Mouse (Mus musculus) induced T-regulatory cell, adult 2 months (primary cell): ENCODE results near the gene She.
A peak's percentile ranks its signal among the peaks of the same experiment; 100 is the strongest.
"Not testable (repeated sequence)": the region's sequence is repeated elsewhere in the genome, so short reads cannot be mapped to it uniquely, and the experiment has no call there.

ENCODE experiments used
- DNase-seq: peaks from one replicate; pipeline ENCODE4 v3.0.0-alpha.2; 2012; ENCODE audit warnings: low read depth

Gene She

DNA sequence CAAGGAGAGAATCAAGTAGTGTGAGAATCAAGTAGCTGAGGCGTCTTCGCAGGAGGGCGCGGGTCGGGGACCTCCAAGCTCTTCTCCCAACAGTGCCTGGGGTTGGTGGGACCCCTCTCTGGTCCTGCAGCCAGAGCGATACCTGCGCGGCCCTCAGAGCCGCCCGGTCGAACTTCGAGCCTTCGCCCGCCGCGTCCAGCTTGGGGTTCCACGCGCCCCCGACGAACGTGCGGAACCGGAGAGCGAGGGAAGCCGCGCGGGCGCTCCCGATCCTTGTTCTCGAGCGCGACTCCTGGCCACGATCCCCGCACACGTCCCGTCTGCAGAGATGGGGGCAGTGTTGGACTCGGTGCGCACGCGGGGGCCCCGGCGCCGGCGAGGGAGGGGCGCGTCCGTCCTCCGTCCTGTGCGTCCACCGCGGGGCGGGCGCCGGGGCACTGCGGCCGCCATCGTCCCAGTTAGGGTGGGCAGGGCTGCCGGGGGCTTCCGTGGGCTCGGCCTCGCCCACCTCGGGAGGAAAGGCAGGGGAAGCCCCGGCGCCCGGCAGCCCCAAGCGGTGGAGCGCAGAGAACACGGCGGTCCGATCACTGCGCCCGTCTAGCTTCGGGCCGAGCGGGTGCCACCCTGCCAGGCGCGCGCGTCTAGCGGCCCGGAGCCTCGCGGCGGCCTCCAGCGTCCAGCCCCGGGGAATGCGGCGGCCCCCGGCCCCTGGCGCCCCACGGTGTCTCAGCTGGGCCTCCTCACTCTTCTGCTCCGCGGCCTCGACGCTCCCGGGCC is at the start of gene She:
Gene She, plus strand, starts transcription at position 556 of the 777 bp plus-strand sequence.
- peak; percentile 46 for DNase-seq

DNA sequence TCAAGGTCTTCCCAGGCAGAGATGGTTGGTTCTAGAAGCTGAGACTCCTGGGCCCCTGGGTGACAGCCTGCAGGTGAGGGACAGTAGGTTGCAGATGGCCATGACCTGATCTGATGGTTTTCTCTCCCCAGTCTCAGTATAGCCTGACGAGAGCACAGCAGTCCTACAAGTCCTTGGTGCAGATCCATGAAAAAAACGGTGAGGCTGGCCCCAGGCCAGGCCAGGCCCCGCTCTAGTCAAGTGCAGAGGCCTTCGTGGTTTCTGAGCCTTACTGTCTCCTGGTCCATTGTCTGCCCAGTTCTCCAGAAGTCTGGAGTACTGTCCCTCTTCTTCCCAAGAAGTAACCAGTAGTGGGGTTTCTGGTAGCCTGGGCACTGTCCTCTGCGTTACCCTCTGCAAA is 49.5 kb upstream of the She start:
- no peak for DNase-seq

DNA sequence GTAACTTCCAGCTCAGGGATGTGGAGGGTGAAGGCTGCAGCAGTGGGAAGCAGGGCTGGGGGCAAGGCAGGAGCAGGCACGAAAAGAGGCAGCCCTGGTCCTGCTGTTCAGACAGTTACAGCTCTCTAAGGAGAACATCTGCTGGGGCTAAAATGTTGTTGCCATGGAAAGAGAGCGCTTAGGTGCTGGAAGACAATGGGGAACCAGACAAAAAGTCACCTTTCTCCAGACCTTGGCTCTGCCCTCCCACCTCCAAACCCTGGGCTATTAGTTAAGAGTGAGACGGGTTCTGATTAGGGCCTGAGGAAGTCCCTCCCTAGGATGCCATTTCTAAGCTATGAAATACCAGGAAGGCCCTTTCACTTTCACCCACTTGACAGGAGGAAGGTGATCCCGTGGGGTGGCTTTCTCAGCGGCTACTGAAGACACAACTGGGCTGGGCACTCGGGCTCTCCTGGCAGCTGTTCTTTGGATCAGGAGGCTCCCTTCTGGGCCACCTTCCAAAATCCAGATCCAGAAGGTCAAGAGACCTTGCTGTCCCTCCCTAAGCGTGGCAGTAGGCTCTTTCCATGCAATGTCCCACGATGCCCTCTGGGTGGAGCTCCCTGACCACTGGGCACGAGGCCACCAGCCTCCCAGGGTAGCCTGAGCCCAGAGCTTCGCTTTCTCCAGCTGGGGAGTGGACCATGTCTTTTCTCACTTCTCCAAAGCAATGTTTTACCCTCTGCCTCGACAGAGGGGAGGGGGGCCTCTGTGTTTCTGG is 46.0 kb upstream of the She start:
- peak; percentile 62 for DNase-seq

DNA sequence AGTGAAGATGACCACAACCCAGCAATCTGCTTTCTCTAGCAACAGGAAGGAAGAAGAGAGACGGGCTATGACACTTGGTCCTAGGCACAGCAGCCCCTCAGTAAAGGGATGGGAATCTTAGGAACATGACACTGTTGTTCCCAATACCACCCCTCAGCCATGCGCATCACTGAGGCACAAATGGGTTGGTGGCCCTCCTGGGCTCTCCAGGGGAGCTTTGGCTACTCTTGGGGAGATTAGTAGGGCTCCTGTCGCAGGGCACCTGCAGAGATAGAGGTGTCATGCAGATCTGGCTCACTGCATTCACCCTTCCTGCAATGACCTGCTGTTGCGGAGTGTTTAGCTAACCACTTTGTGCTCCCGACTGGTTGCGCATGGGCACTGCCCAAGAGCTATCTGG is 44.9 kb upstream of the She start:
- no peak for DNase-seq

DNA sequence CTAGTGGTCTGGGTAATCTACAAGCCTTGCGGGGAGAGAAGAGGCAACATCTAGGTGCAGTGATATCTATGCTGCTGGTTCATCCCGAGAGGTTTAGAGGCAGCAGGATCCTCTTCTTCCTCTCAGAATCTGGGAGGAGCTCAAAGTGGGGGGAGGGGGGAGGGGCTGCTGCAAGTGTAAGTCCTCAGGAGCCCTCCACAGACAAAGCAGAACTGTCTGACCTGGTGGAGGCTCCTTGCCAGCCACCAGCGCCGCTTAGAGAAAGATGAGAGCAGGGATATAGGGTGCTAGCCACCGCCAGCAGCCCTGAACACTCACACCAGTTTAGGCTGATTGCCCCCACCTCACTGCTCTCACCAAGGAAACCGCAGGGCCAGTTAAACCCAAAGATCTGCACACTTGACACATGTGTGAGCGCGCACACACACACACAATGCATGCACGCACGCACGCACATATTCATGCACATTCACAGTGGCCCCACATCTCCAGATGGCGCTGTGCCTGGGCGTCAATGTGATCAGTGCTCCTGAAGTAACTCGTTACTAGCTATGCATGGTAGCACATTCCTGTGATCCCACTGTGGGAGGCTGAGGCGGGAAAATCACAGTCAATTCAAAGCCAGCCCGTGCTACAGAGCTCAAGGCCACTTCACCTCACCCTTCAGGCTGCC is 42.4 kb upstream of the She start:
- no peak for DNase-seq

DNA sequence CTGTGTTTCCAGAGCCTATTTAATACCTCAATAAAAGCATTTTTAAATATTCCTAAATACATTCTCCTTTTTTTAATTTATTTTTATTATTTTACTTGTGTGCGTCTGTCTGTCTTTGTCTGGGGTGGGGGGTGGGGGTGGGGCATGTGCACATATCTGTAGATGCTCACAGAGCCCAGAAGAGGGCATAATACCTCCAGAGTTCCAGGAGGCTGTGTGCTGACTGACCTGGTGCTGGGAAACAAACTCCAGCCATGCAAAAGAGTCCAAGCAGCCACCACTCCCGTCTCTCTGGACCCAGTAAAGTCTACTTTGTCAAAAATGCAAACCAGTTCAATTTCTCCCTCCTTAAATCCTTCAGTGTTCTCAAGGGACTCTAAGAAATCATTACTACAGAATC is 36.6 kb upstream of the She start:
- no peak for DNase-seq

DNA sequence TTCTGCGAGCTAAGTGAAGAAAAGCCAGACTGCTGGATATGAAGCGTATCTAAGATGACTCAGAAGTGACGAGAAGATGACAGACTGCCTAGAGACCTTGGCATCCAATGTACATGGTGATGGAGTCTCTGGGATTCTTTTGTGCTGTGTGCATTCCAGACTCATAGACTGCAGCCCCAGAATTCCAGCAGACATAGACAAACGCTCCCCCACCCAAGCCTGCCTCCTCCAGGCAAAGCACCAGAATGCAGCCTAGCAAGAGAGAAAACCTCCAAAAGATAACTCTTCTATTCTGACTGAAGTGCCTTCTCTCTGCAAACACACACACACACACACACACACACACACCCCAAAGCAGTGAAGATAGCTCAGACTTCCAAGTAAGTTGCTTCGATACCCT is 35.4 kb upstream of the She start:
- DNase-seq = no peak

DNA sequence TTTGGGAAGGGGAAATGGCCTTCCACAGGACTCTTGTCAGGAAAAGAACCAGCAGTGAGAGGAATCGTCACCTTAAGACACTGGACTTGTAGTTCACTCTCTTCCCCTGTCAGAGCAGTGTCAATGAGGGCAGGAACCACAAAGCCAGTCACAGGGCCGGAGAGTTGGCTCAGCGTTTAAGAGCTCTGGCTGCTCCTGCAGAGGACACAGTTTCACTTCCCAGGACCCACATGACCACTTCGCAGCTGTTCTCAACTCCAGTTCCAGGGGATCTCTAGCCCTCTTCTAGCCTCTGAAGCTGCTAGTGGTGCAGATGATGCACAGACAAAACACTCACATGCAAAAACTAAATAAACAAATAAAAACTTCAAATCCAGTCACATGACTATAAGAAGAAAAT is 34.8 kb upstream of the She start:
- DNase-seq = no peak

DNA sequence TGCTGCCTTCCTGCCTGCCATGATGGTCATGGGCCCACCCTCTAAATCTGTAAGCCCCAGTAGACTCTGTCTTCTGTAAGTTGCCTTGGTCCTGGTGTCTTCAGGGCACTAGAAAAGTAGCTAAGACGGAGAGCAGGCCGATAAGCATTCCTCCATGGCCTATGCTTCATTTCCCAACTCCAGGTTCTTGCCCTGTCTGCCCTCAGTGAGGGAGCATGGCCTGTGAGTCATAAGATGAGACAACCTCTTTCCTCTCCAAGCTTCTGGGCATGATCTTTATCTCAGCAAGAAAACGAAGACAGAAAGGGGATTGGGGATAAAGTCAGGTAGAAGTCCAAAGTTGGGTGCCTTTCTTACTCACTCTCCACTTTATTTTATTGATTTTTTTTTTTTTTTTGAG is 32.7 kb upstream of the She start:
- DNase-seq = no peak

DNA sequence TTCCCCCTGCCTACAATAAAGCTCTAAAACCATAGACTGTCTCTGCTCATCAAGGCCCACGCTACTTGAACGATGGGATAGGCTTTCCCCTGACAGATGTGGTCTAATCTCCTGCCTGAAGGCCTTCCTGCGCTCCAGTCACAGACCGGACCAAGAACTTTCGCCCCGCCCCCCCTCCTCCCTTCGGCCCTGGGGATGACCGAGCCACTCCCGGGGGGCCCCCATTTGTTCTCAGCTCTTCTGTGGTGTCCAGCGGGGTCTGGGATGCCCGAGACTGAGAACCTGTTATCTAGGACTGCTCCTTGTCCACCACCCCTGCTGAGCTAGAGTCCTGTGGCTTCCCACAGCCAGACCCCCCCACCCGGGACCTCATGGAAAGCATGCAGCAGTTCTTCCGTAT is 31.7 kb upstream of the She start:
- no peak for DNase-seq

DNA sequence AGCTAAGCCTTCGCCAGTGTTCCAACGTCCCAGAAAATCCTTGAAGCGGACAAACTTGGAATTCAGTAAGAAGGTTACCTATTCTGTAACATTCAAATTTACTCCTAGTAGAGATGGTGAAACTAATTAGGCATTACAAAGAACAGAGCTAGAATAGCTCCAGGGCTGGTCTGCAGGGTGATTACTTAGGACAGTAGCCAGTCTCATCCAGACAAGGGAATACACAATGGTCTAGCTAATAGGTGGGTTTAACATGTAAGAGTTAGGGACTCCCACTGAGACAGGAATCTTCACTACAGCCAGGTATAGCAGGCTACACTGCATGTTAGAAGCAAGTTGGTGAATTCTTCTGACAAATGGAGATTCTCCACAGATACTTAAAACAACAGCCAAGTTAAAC is 31.1 kb upstream of the She start:
- DNase-seq = not testable (repeated sequence)

DNA sequence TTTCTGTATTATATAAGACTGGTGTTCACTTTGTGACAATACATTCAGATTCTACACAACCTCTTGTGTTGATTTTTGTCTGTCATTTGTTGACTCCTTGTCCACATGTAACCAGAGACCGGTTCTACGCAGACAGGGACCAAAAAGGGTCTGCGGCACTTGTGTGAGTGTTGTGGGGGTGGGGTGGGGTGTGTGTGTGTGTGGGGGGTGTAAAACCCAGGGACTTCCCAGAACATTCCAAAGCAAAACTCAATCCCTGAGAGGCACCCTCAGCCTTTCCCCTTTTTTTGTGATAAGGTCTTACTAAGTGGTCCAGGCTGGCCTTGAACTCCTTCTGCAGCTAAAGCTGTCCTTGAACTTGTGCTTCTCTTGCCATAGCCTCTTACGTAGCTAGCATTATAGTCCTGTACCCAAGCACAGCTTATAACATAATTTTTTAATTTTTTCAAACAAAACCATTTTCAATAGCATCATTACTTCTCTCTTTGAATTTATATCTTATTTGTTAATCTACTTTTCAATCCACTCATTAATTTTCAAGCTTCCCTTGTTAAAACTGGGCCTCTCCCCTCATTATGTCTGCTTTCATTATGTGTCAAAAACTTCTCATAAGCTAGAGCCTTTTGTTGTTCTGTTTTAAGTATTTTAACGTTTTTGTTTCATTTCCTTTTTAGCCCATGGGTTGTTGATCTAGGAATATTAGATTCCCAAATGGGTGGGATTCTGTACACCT is 30.2 kb upstream of the She start:
- no peak for DNase-seq

DNA sequence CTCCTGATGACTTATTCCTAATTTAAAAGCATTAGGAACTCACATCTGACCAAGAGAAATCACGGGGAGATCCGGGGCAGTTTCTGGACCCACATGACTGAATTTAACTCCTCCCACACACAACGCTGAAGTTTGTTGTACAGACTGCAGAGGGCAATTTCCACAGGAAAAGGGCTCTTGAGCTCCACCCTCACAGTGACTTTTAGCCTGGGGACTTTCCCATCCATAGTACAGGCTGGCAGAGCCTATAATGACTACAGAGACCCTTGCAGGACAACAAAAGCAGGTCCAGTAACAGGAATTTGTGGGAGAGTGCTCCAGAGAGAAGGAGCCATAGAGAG is 29.7 kb upstream of the She start:
- DNase-seq = peak; percentile 92

DNA sequence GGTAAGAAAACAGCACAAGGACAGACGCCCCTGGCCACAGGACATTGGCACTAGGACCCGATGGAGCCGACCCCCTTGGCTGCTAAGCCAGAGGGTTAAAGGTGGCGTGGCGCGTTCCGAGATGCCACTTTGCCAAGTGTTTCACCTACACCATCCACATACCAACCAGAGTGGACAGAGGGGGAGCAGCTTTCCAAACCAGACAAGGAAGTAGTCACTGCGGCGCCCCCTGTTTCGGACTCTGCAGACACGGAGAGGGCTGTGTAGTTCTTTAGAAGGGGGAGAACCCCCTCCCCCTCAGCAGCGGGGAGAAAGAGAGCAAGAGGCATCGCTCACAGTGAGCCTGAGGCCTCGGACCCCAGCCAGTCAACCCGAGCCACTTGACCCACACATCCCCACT is 28.3 kb upstream of the She start:
- DNase-seq = no peak

DNA sequence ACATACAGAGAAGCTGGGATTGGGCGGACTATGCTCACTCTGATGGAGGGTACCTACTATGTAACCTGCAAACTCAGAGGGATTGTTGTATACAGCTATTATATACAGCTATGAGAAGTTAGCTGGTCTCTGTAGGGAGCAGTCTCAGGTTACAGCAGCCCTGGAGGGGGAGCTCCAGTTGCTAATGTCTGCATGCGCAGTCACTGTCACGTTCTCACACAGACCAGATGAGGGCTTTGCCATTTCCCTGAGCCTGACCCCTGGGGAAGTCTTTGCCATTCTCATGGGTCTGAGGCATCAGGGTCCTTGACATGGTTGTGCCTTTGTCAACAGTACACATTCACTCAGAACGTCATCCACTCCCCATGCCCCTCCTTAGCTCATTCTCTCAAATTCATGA is 26.0 kb upstream of the She start:
- DNase-seq = no peak

DNA sequence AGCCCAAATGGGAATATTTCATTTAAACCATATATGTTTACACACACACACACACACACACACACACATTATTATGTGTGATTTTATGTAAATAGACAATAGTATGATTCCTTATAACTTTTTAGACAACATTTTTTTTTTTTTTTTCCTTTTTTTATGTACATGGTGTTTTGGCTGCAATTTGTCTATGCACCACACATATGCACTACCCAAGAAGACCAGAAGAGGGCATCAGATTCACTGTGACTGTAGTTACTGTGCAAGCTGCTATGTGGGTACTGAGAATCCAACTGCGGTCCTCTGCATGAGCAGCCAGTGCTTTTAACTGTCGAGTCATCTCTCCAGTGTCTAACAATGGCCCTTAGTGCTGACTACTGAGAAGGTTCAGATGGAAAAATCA is 24.4 kb upstream of the She start:
- peak; percentile 68 for DNase-seq

DNA sequence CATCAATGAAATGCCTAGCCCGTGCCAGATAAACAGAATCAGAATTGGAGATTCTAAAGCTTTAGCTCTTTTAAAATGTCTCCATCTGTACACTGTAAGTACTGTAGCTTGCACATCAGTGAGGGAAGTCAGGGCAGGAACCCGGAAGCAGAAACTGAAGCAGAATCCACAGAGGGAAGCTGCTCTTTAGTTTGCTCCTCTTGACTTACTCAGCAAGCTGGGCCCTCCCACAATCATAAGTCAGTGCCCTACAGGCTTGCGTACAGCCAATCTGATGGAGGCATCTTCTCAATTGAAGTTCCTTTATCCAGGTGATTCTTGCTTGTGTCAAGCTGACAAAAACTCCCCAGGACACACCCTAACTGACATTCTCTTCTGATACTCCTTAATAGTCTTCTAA is 24.0 kb upstream of the She start:
- DNase-seq = no peak

DNA sequence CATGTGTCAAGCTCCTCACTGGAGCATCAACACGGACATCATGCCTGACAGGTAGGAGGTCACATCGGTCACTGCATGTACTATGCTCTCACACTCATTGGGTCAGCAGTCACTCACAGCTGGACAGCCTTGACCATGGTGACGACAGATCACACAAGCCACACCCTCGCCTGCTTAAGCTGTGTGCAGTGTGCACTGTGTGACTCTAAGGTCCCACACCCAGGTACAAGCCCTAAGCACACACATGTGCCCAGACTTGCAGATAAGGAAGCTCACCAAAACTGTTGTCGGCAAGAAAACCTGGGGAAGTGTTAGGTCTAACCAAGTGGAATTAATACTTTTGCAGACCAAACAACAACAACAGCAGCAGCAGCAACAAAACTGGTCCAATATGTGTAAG is 23.3 kb upstream of the She start:
- DNase-seq = no peak

DNA sequence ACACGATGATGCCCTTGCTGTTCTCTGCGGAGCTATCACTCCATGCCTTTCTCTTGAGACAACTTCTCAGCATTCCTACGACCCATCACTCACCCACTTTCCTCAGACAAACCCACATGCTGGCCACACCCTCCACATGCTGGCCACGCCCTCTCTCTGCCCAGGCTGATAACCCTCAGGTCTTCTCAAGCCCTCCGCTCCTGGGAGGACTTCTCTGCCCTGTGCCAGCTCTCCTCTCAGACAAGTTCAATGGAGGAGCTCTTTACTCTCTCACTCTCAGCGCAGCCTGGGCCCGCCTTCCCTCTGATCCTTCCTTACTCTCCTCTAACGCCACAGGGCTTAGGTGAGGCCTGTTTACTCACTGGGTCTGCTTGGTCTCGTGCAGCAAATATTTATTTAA is 22.5 kb upstream of the She start:
- no peak for DNase-seq

DNA sequence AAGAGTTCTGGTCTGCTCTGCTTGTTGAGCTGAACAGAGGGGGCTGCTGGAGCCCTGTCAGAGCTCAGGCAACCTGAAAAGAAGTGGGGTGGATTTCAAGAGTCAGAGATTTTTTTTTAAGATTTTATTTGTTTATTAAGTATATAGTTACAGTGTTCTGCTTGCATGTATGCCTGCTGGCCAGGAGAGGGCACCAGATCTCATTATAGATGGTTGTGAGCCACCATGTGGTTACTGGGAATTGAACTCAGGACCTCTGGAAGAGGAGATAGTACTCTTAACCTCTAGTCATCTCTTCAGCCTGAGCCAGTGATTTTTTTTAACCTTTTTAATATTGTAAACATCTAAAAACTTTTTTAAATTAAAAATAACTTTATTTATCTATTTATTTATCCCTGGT is 20.3 kb upstream of the She start:
- peak; percentile 60 for DNase-seq

DNA sequence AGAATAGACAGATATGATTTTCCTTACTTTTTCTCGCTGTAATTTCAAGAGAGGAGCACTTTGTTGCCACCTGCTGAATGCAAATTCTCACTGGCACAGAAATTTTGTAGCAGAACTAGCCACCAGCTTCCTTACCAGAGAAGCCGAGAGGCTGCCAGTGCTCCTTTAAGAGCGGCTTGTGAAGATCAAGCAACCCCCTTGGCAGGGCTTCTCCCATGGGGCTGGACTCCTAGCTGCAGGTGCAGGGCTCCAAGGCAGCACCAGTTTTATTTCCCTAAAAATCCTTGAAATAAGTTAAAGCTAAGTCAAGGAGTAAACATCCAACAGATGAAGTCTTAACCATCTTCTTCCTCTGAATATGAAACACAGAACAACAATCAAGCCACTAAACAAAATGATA is 19.0 kb upstream of the She start:
- no peak for DNase-seq

DNA sequence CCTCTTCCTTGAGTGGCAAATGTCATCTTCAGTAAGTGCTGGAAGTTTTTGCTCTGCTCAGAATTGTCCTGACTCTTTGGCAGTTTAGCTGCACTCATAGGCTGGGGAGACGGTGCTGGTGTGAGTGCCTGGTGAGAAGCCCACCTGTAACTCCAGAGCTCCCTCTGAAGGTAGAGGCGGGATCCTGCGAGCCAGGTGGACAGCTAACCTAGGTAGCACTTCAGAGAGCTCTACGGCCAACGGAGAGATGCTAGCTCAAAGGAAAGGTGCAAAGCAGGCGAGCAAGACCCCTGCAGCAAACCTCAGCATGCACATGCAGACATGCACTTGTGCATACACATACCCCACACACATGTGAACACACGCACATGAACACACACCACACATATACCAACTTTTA is 17.1 kb upstream of the She start:
- no peak for DNase-seq

DNA sequence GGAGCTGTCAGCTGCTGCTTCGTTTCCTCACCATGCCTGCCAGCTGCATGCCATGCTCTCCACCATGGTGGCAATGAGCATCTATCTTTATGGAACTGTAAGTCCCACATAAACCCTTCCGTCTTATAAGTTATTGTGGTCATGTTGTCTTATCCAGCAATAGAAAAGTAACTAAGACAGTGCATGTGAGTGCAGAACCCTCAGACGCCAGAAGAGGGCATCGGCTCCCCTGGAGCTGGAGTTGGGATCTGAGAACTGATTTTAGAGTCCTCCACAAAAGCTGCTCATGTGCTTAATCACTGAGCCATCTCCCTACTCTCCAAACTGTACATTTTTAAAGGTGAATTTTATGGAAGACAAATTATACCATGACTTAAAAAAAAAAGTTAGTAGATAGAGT is 14.1 kb upstream of the She start:
- DNase-seq = peak; percentile 75
